Mouse (Mus musculus) kidney, postnatal 0 days (tissue): ENCODE data around the gene Gad2. TPM values are rescaled to one million over a fixed set of nuclear protein-coding genes. Genes with fewer than 3 reads are reported as not detected.

Experiments used
- ATAC-seq: fragments of 200-750 bp; cut with Nextera tagmentation; replicated peaks from 2 replicates; pipeline ENCODE4 v1.8.0; 2017; ENCODE audit warnings: low read depth, moderate number of reproducible peaks, moderate TSS enrichment, moderate library complexity; ENCODE audit not compliant: low FRiP score
- DNase-seq: peaks from one replicate; pipeline ENCODE4 v3.0.0-alpha.2; 2016; ENCODE audit warnings: low spot score
- H3K27ac ChIP-seq: fragments of 300-500 bp; sonication (generic); 2 replicates; pipeline ENCODE4 v1.5.1; 2014; ENCODE audit warnings: mild to moderate bottlenecking
- H3K27me3 ChIP-seq: fragments of 300-500 bp; sonication (generic); 2 replicates; pipeline ENCODE4 v1.6.1; 2014; ENCODE audit warnings: low read length, mixed read lengths; ENCODE audit not compliant: insufficient read depth
- H3K36me3 ChIP-seq: fragments of 300-500 bp; sonication (generic); 2 replicates; pipeline ENCODE4 v1.6.1; 2014; ENCODE audit warnings: low read length, mixed read lengths; ENCODE audit not compliant: insufficient read depth
- H3K4me1 ChIP-seq: fragments of 300-500 bp; sonication (generic); replicated peaks from 2 replicates; pipeline ENCODE4 v1.6.1; 2014; ENCODE audit warnings: antibody characterized with exemption, low read length, mixed read lengths; ENCODE audit not compliant: insufficient read depth
- H3K4me2 ChIP-seq: fragments of 300-500 bp; sonication (generic); 2 replicates; pipeline ENCODE4 v1.6.1; 2014; ENCODE audit warnings: mild to moderate bottlenecking, low read length, moderate library complexity, mixed read lengths
- H3K4me3 ChIP-seq: fragments of 300-500 bp; sonication (generic); replicated peaks from 2 replicates; pipeline ENCODE4 v1.5.1; 2014; ENCODE audit warnings: low read depth, low read length
- H3K9ac ChIP-seq: fragments of 300-500 bp; sonication (generic); 2 replicates; pipeline ENCODE4 v1.6.1; 2014; ENCODE audit warnings: low read depth, low read length
- H3K9me3 ChIP-seq: fragments of 300-500 bp; sonication (generic); replicated peaks from 2 replicates; pipeline ENCODE4 v1.6.1; 2016; ENCODE audit warnings: low read length, inconsistent platforms, mixed read lengths
- CTCF ChIP-seq: IDR thresholded peaks from 2 replicates; pipeline ENCODE4 v1.5.1; 2016; ENCODE audit warnings: antibody characterized with exemption, low read depth, mild to moderate bottlenecking, moderate library complexity
- WGBS: fragments of 180-500 bp; shearing (Covaris S2); extraction: QIAGEN DNeasy Blood & Tissue Kit; methylation state at CpG from one replicate; pipeline ENCODE4 v1.1.7; 2014; 5-methylcytosine and 5-hydroxymethylcytosine counted together
- microRNA-seq: library from miRNA; unstranded; fragments of <30 nt; microRNA quantifications from one replicate; pipeline ENCODE4, GENCODE M21; 2016
- polyA plus RNA-seq: library from polyadenylated mRNA; unstranded; fragments of >200 nt; fragmentation: Nextera tagmentation; extraction: Ambion mirVana; gene quantifications from 2 replicates; pipeline ENCODE4 v1.2.1, GENCODE M21; 2015

Gene Gad2
- polyA plus RNA-seq, 1 experiment from 2014 or later = not detected

DNA sequence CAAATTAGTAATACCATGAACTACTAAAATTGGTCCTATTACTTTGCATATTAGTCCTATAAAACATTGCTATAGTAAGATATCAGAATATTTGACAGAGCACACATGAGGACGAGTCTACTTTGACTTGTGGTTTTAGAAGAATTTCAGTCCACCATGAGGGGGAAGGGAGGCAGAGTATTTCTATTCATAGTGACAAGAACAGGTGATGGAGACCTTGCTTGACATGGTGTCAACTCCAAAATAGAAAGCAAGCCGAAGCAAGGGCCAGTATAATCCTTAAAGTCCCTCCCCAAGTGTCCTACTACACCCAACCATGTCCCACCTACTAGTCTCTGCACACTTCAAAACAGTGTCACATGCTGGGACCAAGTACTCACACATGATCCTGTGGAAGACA is 114.1 kb downstream of the Gad2 start:
- Histone ChIP-seq H3K4me1 (no peaks in the 10 kb centered on the region), H3K27ac (no peak overlapping the region), H3K4me3 (no peak overlapping the region), H3K27me3 (no peaks in the 10 kb centered on the region), H3K36me3 (no peaks in the 10 kb centered on the region), H3K9me3 (no peaks in the 10 kb centered on the region), H3K4me2 (no peak overlapping the region), H3K9ac (no peak overlapping the region)
- no peak for ATAC-seq
- DNase-seq = no peak
- WGBS = 71% methylated on average over 2 of the region's 2 CpGs
- no peak for TF ChIP-seq CTCF

DNA sequence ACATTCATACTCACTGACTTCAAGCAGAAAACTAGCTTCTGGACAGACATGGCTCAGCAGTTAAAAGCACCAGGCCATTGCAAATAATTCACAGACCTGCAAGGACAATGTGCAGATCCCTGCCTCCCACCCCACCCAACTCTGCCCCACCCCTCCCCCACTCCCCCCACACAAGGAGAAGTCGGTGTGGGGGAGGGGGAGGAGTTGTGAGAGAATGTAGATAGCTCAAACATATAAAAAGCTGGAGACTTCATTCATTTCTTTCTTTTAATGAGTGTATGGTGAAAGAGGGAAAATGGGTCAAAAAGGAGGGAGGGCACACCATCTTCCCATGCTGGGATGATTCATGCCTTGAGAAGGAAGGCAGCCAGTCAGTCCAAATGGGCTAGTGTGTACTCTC is 117.4 kb downstream of the Gad2 start:
- ATAC-seq = no peak
- no peak for TF ChIP-seq CTCF
- no peak overlapping the region for H3K27ac ChIP-seq
- peak; percentile 49 for DNase-seq
- H3K27me3 ChIP-seq = no peaks in the 10 kb centered on the region
- no peaks in the 10 kb centered on the region for H3K36me3 ChIP-seq
- 64% methylated on average over 1 of the region's 1 CpGs for WGBS
- no peak overlapping the region for H3K4me2 ChIP-seq
- no peak overlapping the region for H3K9ac ChIP-seq
- no peak overlapping the region for H3K4me3 ChIP-seq
- H3K9me3 ChIP-seq = no peaks in the 10 kb centered on the region
- no peaks in the 10 kb centered on the region for H3K4me1 ChIP-seq

DNA sequence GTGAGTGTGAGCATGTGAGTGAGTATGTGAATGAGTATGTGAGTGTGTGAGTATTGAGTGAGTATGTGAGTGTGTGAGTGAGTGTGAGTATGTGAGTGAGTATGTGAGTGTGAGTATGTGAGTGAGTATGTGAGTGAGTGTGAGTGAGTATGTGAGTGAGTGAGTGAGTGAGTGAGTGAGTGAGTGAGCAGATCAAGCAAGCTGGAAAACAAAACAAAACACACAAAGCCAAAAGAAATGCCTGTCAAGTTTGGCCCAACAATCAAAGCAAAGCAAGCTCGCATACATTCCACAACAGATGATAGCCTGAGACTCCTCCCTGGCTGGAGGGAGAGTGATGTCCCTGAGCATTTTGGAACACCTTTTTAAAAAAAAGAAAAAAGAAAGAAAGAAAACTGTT is 118.4 kb downstream of the Gad2 start:
- no peaks in the 10 kb centered on the region for H3K27me3 ChIP-seq
- H3K4me1 ChIP-seq = no peaks in the 10 kb centered on the region
- DNase-seq (no peak), ATAC-seq (no peak)
- H3K4me3 ChIP-seq = no peak overlapping the region
- TF ChIP-seq CTCF = no peak
- no peak overlapping the region for H3K9ac ChIP-seq
- no peaks in the 10 kb centered on the region for H3K9me3 ChIP-seq
- H3K27ac ChIP-seq = no peak overlapping the region
- no peaks in the 10 kb centered on the region for H3K36me3 ChIP-seq
- H3K4me2 ChIP-seq = no peak overlapping the region
- WGBS = 80% methylated on average over 1 of the region's 1 CpGs

DNA sequence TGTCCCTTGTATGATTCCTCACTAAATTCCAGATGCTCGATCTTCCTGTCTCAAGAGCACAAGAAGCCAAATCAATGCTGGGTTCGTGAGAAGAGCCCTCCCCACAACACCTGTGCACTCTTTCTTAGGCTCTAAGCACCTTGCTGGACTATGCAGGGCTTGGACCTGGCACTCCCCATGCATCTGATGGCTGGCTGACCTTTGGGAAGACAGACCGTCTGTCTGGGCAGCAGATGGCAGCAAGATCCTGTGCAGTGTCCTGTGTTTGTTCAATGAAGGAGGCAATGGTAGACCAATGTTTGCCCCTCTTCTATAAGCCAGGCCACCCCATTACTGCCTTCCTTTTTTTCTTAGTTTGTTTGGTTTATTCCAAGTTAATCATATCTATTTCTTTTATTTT is 119.2 kb downstream of the Gad2 start:
- Histone ChIP-seq H3K27me3 (no peaks in the 10 kb centered on the region), H3K36me3 (no peaks in the 10 kb centered on the region), H3K4me2 (no peak overlapping the region), H3K9me3 (no peaks in the 10 kb centered on the region), H3K27ac (no peak overlapping the region), H3K4me3 (no peak overlapping the region), H3K9ac (no peak overlapping the region), H3K4me1 (no peaks in the 10 kb centered on the region)
- TF ChIP-seq CTCF = peak; percentile 37; the same call in 1 of the 2 replicates
- DNase-seq (no peak), ATAC-seq (no peak)
- WGBS = 67% methylated on average over 3 of the region's 3 CpGs

Small RNA genes lying within 50 kb of the gene (microRNA-seq; reads per million reads assigned to microRNA genes)
- gene Gm23636 (not detected), gene Mir3967 (not detected)

Other genes starting within 250 kb of the Gad2 start
- 2.9 and 3.5 TPM in 2 replicates for gene Apbb1ip, start 151.9 kb downstream of the Gad2 start, polyA plus RNA-seq